Mouse (Mus musculus): ENCODE data around the gene Adamtsl2. TPM values are rescaled to one million over a fixed set of nuclear protein-coding genes. Genes with fewer than 3 reads are reported as not detected.

Adamtsl2 gene
- total RNA-seq, 2 experiments from 2014 or later = 15.5 to 21.8 TPM

Other genes starting within 250 kb of the Adamtsl2 start
- gene Abo, start 214.4 kb upstream of the Adamtsl2 start, total RNA-seq (2021) = not detected
- gene Surf6, start 176.5 kb upstream of the Adamtsl2 start, total RNA-seq (2021) = 10 to 100 TPM; 27.1 to 29.1 TPM
- 10 to 100 TPM; 42.5 to 49.2 TPM for gene Med22, start 168.7 kb upstream of the Adamtsl2 start, total RNA-seq (2021)
- 100 to 1,000 TPM; 228 to 233 TPM for gene Rpl7a, start 168.6 kb upstream of the Adamtsl2 start, total RNA-seq (2021)
- gene Surf2, start 163.0 kb upstream of the Adamtsl2 start, total RNA-seq (2021) = 10 to 100 TPM; 35.3 to 39.9 TPM
- gene Surf1, start 162.8 kb upstream of the Adamtsl2 start, total RNA-seq (2021) = 100 to 1,000 TPM; 106 to 118 TPM
- 10 to 100 TPM; 44.9 to 52.7 TPM for gene Surf4, start 145.5 kb upstream of the Adamtsl2 start, total RNA-seq (2021)
- not detected for gene Stkld1, start 145.3 kb upstream of the Adamtsl2 start, total RNA-seq (2021)
- 10 to 100 TPM; 55.5 to 66.5 TPM for gene Rexo4, start 115.0 kb upstream of the Adamtsl2 start, total RNA-seq (2021)
- gene Adamts13, start 106.0 kb upstream of the Adamtsl2 start, total RNA-seq (2021) = 1 to 10 TPM; 1.3 to 2.7 TPM
- gene Cacfd1, start 69.5 kb upstream of the Adamtsl2 start, total RNA-seq (2021) = 10 to 100 TPM; 46.8 to 47.0 TPM
- gene Slc2a6, start 51.4 kb upstream of the Adamtsl2 start, total RNA-seq (2021) = 10 to 100 TPM; 21.5 to 27.5 TPM
- gene Mymk, start 7.2 kb upstream of the Adamtsl2 start, total RNA-seq (2021) = under 1 TPM; 0.52 to 1.00 TPM
- gene Fam163b, start 63.1 kb downstream of the Adamtsl2 start, total RNA-seq (2021) = 100 to 1,000 TPM in 1 of 2 experiments, 10 to 100 TPM in 1; 98.9 to 107 TPM
- gene Dbh, start 85.9 kb downstream of the Adamtsl2 start, total RNA-seq (2021) = under 1 TPM; 0.23 to 0.26 TPM
- gene Sardh, start 169.0 kb downstream of the Adamtsl2 start, total RNA-seq (2021) = 1 to 10 TPM; 6.3 to 6.7 TPM